In the genomic region with DNA sequence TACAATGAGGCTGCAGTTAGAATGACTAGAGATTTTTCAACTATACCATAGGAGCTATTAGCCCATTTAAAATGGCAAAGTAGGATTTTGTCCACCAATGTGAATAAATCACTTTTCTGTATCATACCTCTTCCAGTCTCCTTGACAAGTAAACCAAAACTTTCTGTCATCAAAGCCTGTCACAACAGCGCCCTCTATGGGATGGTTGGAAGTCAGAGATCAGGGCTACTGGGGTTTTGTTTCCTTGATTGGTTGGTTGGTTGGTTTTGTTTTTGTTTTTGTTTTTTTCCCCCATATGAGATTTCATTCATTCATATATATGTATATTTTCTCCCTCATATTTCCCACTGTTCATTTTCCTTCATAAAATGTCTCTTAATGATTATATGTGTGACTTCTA, we compare ENCODE assay signal across 9 mouse cellular contexts.
A peak's percentile ranks its signal among the peaks of the same experiment; 100 is the strongest.
DNase-seq lines count a peak whose midpoint lies in the region; ATAC-seq and TF ChIP-seq lines count a peak whose summit lies in the region.
"Had no signal": no experiment of that assay in that cellular context is flagged by ENCODE, and none has a peak within 500 bp of the region (broad histone marks: within the 10 kb centered on the region; RNA-seq: fewer than 3 reads in every experiment).

No protein-coding gene starts in this region.

- no peak for TF ChIP-seq EP300 in heart, adult 2 months (IDR thresholded peaks at IDR 0.05; ENCODE audit: insufficient read depth, low read depth, low read length)
- no peak for TF ChIP-seq EP300 in stomach, postnatal 0 days (optimal IDR thresholded peaks at IDR 0.05)

- no peaks in the 10 kb centered on the region for H3K4me1 ChIP-seq in heart, adult 2 months (ENCODE audit: control insufficient read depth, insufficient read depth, low read length)
- no peaks in the 10 kb centered on the region for H3K4me1 ChIP-seq in stomach, postnatal 0 days (replicated peaks; ENCODE audit: control insufficient read depth, insufficient read depth)
- H3K4me1 ChIP-seq: stomach, embryonic 15.5 days had no signal

- no peak overlapping the region for H3K4me3 ChIP-seq in heart, adult 2 months
- no peak overlapping the region for H3K4me3 ChIP-seq in stomach, postnatal 0 days (ENCODE audit: low read depth, low read length)
- H3K4me3 ChIP-seq: stomach, embryonic 15.5 days had no signal

- H3K79me2 ChIP-seq in heart, adult 2 months (replicated peaks; ENCODE audit: control insufficient read depth, insufficient read depth, low read length) = no peaks in the 10 kb centered on the region

- no peak for ATAC-seq in stomach, postnatal 0 days (ENCODE audit: low FRiP score, low TSS enrichment)

- no peak overlapping the region for H3K9ac ChIP-seq in heart, adult 2 months (ENCODE audit: low read depth, low read length)
- no peak overlapping the region for H3K9ac ChIP-seq in stomach, postnatal 0 days (ENCODE audit: low read length)
- H3K9ac ChIP-seq: stomach, embryonic 15.5 days had no signal

- no peaks in the 10 kb centered on the region for H3K27me3 ChIP-seq in heart, adult 2 months (ENCODE audit: control insufficient read depth, insufficient read depth, low read length)
- no peaks in the 10 kb centered on the region for H3K27me3 ChIP-seq in stomach, postnatal 0 days (ENCODE audit: control insufficient read depth, insufficient read depth, low read length)
- H3K27me3 ChIP-seq: stomach, embryonic 15.5 days had no signal

- TF ChIP-seq CTCF in heart, adult 2 months (IDR thresholded peaks at IDR 0.05) = peak; percentile 51
- peak; percentile 48 for TF ChIP-seq CTCF in stomach, postnatal 0 days (IDR thresholded peaks at IDR 0.05; ENCODE audit: low read depth)

- intact Hi-C loops in heart, adult 2 months (cut with DNase I) = no loop called here
- intact Hi-C loops in heart, postnatal 36 days (cut with DNase I) = no loop called here

- H3K4me2 ChIP-seq in stomach, postnatal 0 days (replicated peaks; ENCODE audit: low read depth) = no peak overlapping the region
- H3K4me2 ChIP-seq: stomach, embryonic 15.5 days had no signal

- WGBS in heart, adult 2 months = 3% methylated on average over 1 of the region's 1 CpGs
- 4% methylated on average over 1 of the region's 1 CpGs for WGBS in stomach, postnatal 0 days

- TF ChIP-seq POLR2A in heart, adult 2 months (IDR thresholded peaks at IDR 0.05; ENCODE audit: insufficient read depth, low read depth, low read length) = no peak

- no peaks in the 10 kb centered on the region for H3K9me3 ChIP-seq in stomach, postnatal 0 days (ENCODE audit: control insufficient read depth, low read length)
- H3K9me3 ChIP-seq: stomach, embryonic 15.5 days had no signal

- H3K27ac ChIP-seq in heart, adult 2 months = no peak overlapping the region
- no peak overlapping the region for H3K27ac ChIP-seq in stomach, postnatal 0 days (replicated peaks)
- H3K27ac ChIP-seq: stomach, embryonic 15.5 days had no signal

- no peaks in the 10 kb centered on the region for H3K36me3 ChIP-seq in heart, adult 2 months (ENCODE audit: control insufficient read depth, insufficient read depth, low read length)
- H3K36me3 ChIP-seq in stomach, postnatal 0 days (ENCODE audit: control insufficient read depth, insufficient read depth, low read length) = no peaks in the 10 kb centered on the region
- H3K36me3 ChIP-seq: stomach, embryonic 15.5 days had no signal

- DNase-seq in heart, adult 2 months = no peak
- no peak for DNase-seq in heart, postnatal 36 days
- peak; percentile 13 for DNase-seq in lung, postnatal 36 days
- DNase-seq in lung, postnatal 14 days = no peak
- peak; percentile 54 for DNase-seq in ZHBTc4 (ENCODE audit: low read depth, low spot score)
- DNase-seq in stomach, postnatal 0 days (ENCODE audit: low spot score) = peak; percentile 10
- DNase-seq in cerebellum, postnatal 36 days = no peak
- DNase-seq in cerebellum, adult 18-20 months = no peak

Comparison
In these comparisons a context has a peak if more than half of its experiments do, and no peak if none do; other contexts are left out.
1. DNase-seq: peak in lung, postnatal 36 days (single experiment), ZHBTc4 (single experiment) and stomach, postnatal 0 days (single experiment); none in heart, adult 2 months (0 of 2), heart, postnatal 36 days (0 of 2), lung, postnatal 14 days (single experiment), cerebellum, postnatal 36 days (0 of 2) and cerebellum, adult 18-20 months (0 of 2).